Mouse (Mus musculus) forebrain, embryonic 15.5 days (tissue): ENCODE results near the gene Poc1b. TPM values are rescaled to one million over a fixed set of nuclear protein-coding genes. Genes with fewer than 3 reads are reported as not detected.

Source experiments
- ATAC-seq: fragments of 200-750 bp; cut with Nextera tagmentation; replicated peaks from 2 replicates; pipeline ENCODE4 v1.8.0; 2017; ENCODE audit warnings: mild to moderate bottlenecking, moderate TSS enrichment, moderate library complexity
- H3K27ac ChIP-seq: fragments of 300-500 bp; sonication (generic); replicated peaks from 2 replicates; pipeline ENCODE4 v1.5.1; 2015; ENCODE audit warnings: mild to moderate bottlenecking, inconsistent platforms
- H3K27me3 ChIP-seq: fragments of 300-500 bp; sonication (generic); 2 replicates; pipeline ENCODE4 v1.6.1; 2015; ENCODE audit warnings: inconsistent platforms
- H3K36me3 ChIP-seq: fragments of 300-500 bp; sonication (generic); 2 replicates; pipeline ENCODE4 v1.6.1; 2015; ENCODE audit warnings: mild to moderate bottlenecking, inconsistent platforms
- H3K4me1 ChIP-seq: fragments of 300-500 bp; sonication (generic); 2 replicates; pipeline ENCODE4 v1.6.1; 2015; ENCODE audit warnings: inconsistent platforms
- H3K4me2 ChIP-seq: fragments of 300-500 bp; sonication (generic); replicated peaks from 2 replicates; pipeline ENCODE4 v1.6.1; 2015; ENCODE audit warnings: mild to moderate bottlenecking, inconsistent platforms
- H3K4me3 ChIP-seq: fragments of 300-500 bp; sonication (generic); 2 replicates; pipeline ENCODE4 v1.5.1; 2015; ENCODE audit warnings: mild to moderate bottlenecking, inconsistent platforms
- H3K9ac ChIP-seq: fragments of 300-500 bp; sonication (generic); replicated peaks from 2 replicates; pipeline ENCODE4 v1.6.1; 2015; ENCODE audit warnings: mild to moderate bottlenecking, inconsistent platforms
- H3K9me3 ChIP-seq: fragments of 300-500 bp; sonication (generic); 2 replicates; pipeline ENCODE4 v1.6.1; 2016; ENCODE audit warnings: inconsistent platforms
- WGBS: fragments of 180-500 bp; shearing (Covaris S2); methylation state at CpG from one replicate; pipeline ENCODE4 v1.1.7; 2015; ENCODE audit warnings: mixed read lengths; 5-methylcytosine and 5-hydroxymethylcytosine counted together
- polyA plus RNA-seq: library from polyadenylated mRNA; unstranded; fragments of >200 nt; fragmentation: Nextera tagmentation; extraction: Ambion mirVana; gene quantifications from 2 replicates; pipeline ENCODE4 v1.2.1, GENCODE M21; 2015

Gene Poc1b
- polyA plus RNA-seq, 1 experiment from 2014 or later, result 16.4 TPM

GRCm38 (mm10) chr10:99116650-99117615 lies 10.1 kb downstream of the Poc1b start:
- H3K36me3 ChIP-seq, result no peaks in the 10 kb centered on the region
- no peak overlapping the region for H3K9ac ChIP-seq
- WGBS, result 94% methylated on average over 16 of the region's 16 CpGs
- no peak overlapping the region for H3K4me2 ChIP-seq
- H3K4me3 ChIP-seq, result no peak overlapping the region
- 0 out of 2 replicates have a peak, but pooled peaks cover 6% of the 10 kb centered on the region for H3K4me1 ChIP-seq
- no peak overlapping the region for H3K27ac ChIP-seq
- H3K27me3 ChIP-seq, result no peaks in the 10 kb centered on the region
- no peak for ATAC-seq
- H3K9me3 ChIP-seq, result no peaks in the 10 kb centered on the region

GRCm38 (mm10) chr10:99117876-99118275 lies 11.0 kb downstream of the Poc1b start:
- ATAC-seq, result no peak
- no peaks in the 10 kb centered on the region for H3K9me3 ChIP-seq
- H3K36me3 ChIP-seq, result no peaks in the 10 kb centered on the region
- no peak overlapping the region for H3K4me3 ChIP-seq
- no peak overlapping the region for H3K4me2 ChIP-seq
- no peaks in the 10 kb centered on the region for H3K27me3 ChIP-seq
- H3K9ac ChIP-seq, result no peak overlapping the region
- H3K27ac ChIP-seq, result no peak overlapping the region
- H3K4me1 ChIP-seq, result 0 out of 2 replicates have a peak, but pooled peaks cover 6% of the 10 kb centered on the region
- WGBS, result 88% methylated on average over 10 of the region's 10 CpGs

- Histone ChIP-seq H3K9me3 (no peaks in the 10 kb centered on the region), H3K36me3 (no peaks in the 10 kb centered on the region), H3K4me3 (no peak overlapping the region), H3K27me3 (no peaks in the 10 kb centered on the region), H3K4me2 (no peak overlapping the region), H3K4me1 (0 out of 2 replicates have a peak, but pooled peaks cover 6% of the 10 kb centered on the region), H3K27ac (no peak overlapping the region), H3K9ac (no peak overlapping the region)
- 86% methylated on average over 6 of the region's 6 CpGs for WGBS
- no peak for ATAC-seq
These were observed 11.9 kb downstream of the Poc1b start for GRCm38 (mm10) chr10:99118697-99119096.

- H3K27ac ChIP-seq, result no peak overlapping the region
- no peaks in the 10 kb centered on the region for H3K27me3 ChIP-seq
- H3K36me3 ChIP-seq, result no peaks in the 10 kb centered on the region
- H3K4me3 ChIP-seq, result no peak overlapping the region
- no peak overlapping the region for H3K9ac ChIP-seq
- H3K9me3 ChIP-seq, result no peaks in the 10 kb centered on the region
- WGBS, result 92% methylated on average over 4 of the region's 4 CpGs
- H3K4me2 ChIP-seq, result no peak overlapping the region
- H3K4me1 ChIP-seq, result 0 out of 2 replicates have a peak, but pooled peaks cover 6% of the 10 kb centered on the region
- ATAC-seq, result no peak
These were observed 12.6 kb downstream of the Poc1b start for GRCm38 (mm10) chr10:99119471-99119870.

- H3K4me3 ChIP-seq, result no peak within 1 kb of the TSS
- no peaks in the 10 kb centered on the region for H3K27me3 ChIP-seq
- H3K4me1 ChIP-seq, result no peaks in the 10 kb centered on the region
- 77% methylated on average over 4 of the region's 4 CpGs for WGBS
- ATAC-seq, result no peak
- no peaks in the 10 kb centered on the region for H3K9me3 ChIP-seq
- H3K4me2 ChIP-seq, result no peak within 1 kb of the TSS
- peaks cover 8% of the 10 kb centered on the region; the same call in 1 of the 2 replicates for H3K36me3 ChIP-seq
- H3K9ac ChIP-seq, result no peak within 1 kb of the TSS
- no peak within 1 kb of the TSS for H3K27ac ChIP-seq
These were observed 19.4 kb downstream of the Poc1b start, which contains the start of gene Phxr2 for GRCm38 (mm10) chr10:99126225-99126624. Gene Phxr2, minus strand, starts transcription at chr10:99126325.

DNA sequence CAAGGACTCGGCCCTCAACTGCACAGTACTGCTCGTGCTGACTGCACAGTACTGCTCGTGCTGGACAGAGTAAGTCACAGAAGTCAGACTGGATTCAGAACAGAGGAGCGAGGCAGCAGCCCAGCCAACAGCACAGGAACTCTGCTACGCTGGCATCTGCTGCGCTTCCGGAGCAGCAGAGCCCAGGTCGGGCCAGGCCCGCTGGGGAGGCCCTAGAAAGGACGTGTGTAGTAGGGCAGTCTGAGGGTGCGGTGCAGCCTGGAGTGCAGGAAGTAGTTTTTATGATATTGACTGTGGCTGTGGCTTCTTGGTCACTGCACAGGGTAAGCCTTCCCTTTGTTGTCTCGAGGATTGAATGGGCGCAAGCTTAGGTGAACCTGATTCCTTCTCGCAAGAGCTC lies 20.1 kb downstream of the Poc1b start:
- no peak for ATAC-seq
- 93% methylated on average over 14 of the region's 14 CpGs for WGBS
- Histone ChIP-seq H3K27ac (no peak overlapping the region), H3K4me1 (no peaks in the 10 kb centered on the region), H3K27me3 (no peaks in the 10 kb centered on the region), H3K4me3 (no peak overlapping the region), H3K9me3 (no peaks in the 10 kb centered on the region), H3K4me2 (no peak overlapping the region), H3K36me3 (peaks cover 8% of the 10 kb centered on the region; the same call in 1 of the 2 replicates), H3K9ac (no peak overlapping the region)

DNA sequence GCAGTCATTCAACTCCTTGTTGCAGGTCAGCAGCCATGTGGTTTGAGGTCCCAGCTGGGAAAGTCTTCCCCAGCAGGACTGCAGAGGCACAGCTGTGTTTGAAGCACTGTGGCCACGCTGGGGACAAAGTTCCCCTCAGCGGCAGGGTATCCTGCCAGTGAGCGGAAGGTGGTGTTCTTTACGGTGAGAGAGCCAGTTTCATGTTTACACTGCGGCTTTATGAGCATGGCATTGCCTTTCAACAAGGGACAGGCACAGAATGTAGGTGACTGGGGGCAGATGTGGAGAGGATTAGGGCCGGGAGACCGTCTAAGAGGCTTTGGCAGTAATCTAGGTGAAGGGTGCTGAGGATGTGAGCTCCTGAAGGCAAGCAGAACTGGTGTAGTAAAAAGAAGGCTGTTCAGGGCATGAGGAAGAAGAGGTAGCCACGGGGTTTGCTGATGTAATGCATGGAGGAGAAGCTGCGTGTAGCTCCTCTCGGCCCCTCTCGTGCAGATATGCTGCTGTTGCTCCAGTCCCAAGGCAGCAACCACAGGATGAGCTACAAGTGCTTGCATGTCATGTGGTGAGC lies 20.9 kb downstream of the Poc1b start:
- WGBS, result 90% methylated on average over 11 of the region's 11 CpGs
- no peak overlapping the region for H3K4me2 ChIP-seq

GRCm38 (mm10) chr10:99130611-99131010 lies 23.8 kb downstream of the Poc1b start:
- no peak overlapping the region for H3K4me2 ChIP-seq
- no peak overlapping the region for H3K9ac ChIP-seq
- H3K27me3 ChIP-seq, result no peaks in the 10 kb centered on the region
- peaks cover 8% of the 10 kb centered on the region for H3K36me3 ChIP-seq
- H3K4me3 ChIP-seq, result no peak overlapping the region
- H3K9me3 ChIP-seq, result no peaks in the 10 kb centered on the region
- H3K27ac ChIP-seq, result no peak overlapping the region
- H3K4me1 ChIP-seq, result no peaks in the 10 kb centered on the region
- 47% methylated on average over 6 of the region's 6 CpGs for WGBS
- ATAC-seq, result 0 out of 2 replicates have a peak, but pooled peaks have one; percentile 11

More for the DNA sequence above, 20.9 kb downstream of the Poc1b start:
- ATAC-seq, result no peak
- Histone ChIP-seq H3K4me3 (no peak overlapping the region), H3K27me3 (no peaks in the 10 kb centered on the region), H3K9me3 (no peaks in the 10 kb centered on the region), H3K4me1 (no peaks in the 10 kb centered on the region), H3K9ac (no peak overlapping the region), H3K36me3 (peaks cover 8% of the 10 kb centered on the region), H3K27ac (no peak overlapping the region)

DNA sequence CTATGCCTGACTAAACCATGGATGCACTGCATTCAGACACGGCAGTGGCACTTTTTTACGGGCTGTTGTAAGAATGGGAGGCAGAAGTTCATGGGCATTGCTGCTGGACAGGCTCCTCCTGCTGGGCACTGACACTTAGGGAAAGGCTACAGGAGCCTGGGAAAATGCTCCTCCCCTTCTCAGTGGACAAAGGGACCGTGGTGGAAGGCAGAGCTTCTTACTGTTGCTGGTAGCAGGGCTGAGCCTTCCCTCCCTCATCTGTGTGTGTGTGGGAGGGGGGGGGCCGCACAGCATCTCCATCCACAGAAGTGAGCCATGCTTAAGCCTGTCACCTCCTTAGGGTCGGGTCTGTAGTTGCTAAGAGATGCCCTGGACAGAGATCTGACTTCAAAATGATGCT lies 24.5 kb downstream of the Poc1b start:
- Histone ChIP-seq H3K9me3 (no peaks in the 10 kb centered on the region), H3K4me1 (no peaks in the 10 kb centered on the region), H3K36me3 (peaks cover 8% of the 10 kb centered on the region), H3K9ac (no peak overlapping the region), H3K4me2 (no peak overlapping the region), H3K27me3 (no peaks in the 10 kb centered on the region), H3K27ac (no peak overlapping the region), H3K4me3 (no peak overlapping the region)
- WGBS, result 58% methylated on average over 5 of the region's 5 CpGs
- 0 out of 2 replicates have a peak, but pooled peaks have one; percentile 36 for ATAC-seq

DNA sequence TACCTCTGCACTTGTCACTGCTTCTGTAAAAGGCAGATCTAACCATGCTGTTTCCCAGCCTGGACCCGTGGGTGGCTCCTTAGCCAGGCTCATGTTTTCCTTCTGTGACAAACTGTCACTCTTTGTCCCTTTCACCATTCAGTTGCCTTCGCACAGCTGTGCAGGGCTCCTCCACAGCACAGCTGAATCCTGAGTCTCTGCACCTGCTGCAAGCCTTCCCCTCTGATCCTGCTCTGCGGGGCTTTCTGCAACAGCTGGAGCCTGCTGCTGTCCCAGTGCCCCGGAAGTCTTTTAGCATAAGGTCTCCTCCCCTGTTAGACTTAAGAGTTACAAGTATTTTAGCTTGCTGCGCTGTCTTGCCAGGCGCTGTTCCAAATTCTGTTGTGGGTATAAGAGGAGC lies 25.4 kb downstream of the Poc1b start:
- Histone ChIP-seq H3K27me3 (no peaks in the 10 kb centered on the region), H3K9me3 (no peaks in the 10 kb centered on the region), H3K9ac (no peak overlapping the region), H3K4me3 (no peak overlapping the region), H3K27ac (no peak overlapping the region), H3K4me2 (no peak overlapping the region), H3K4me1 (no peaks in the 10 kb centered on the region), H3K36me3 (peaks cover 4% of the 10 kb centered on the region)
- 68% methylated on average over 6 of the region's 6 CpGs for WGBS
- peak; percentile 71 for ATAC-seq

DNA sequence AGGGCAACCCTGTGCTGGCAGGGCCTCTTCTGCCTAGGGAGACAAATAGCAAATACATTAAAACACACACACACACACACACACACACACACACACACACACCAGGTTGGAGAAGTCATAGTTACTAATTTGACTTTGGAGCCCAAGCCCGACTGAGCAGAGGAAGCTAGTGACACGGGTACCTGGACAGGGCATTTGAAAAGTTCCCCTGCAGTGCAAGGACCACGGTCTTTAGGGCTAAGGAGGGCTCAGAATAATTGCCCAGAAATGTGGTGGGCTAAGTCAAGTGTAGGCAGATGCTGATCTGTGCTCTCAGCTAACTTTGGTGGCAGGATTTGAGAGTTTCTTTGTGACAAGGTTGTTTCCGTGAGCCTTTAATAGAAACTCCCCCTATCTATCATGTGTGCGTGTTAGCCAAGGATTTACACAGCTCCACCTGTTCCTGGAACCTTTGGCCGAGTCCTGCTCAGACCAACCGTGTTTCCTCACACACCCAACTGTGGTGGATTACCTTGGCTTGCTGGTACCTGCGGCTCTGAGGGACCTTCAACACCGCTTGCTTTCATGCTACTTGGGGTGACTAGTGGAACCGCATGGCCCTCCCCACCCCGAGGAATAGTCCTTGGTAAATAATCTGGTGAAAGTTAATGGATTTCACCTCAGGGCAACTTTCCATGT lies 25.9 kb downstream of the Poc1b start:
- Histone ChIP-seq H3K4me2 (no peak overlapping the region), H3K9me3 (no peaks in the 10 kb centered on the region), H3K4me1 (no peaks in the 10 kb centered on the region), H3K27me3 (no peaks in the 10 kb centered on the region), H3K4me3 (no peak overlapping the region), H3K27ac (no peak overlapping the region), H3K9ac (no peak overlapping the region), H3K36me3 (peaks cover 4% of the 10 kb centered on the region)
- 92% methylated on average over 11 of the region's 11 CpGs for WGBS
- no peak for ATAC-seq
